Mouse (Mus musculus): ENCODE measurements at regions not wholly inside any gene's neighbourhood (a gene's known extent, or its start where the extent isn't known, plus 50 kb on each side); places are given as distances from the start of the nearest gene placed in this dataset.

DNA sequence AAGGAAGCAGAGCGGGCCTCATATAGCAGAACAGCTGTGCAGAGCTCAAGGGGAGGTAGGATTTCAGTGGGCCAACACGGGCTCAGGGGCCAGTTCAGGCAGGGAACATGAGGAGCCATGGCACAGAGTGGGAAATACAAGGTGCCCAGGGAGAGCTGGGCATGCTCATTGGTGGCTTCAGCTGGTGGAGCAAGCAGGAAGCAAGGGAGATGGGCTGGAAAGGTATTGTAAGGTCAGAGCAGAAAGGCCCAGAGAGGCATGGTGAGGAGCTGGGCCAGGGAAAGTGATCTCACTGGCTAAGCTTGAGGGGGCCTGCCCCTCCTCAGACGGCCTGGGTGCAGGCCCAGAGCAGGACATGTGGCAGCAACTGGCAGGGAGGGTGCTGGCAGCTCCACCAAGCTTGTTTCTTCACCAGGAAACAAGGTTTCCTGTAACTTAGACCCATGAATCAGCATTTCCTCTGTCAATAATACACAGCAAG lies 155.2 kb upstream of the Lpp start:
- no peak overlapping the region for H3K9ac ChIP-seq (replicated peaks)
- H3K4me1 ChIP-seq (replicated peaks; ENCODE audit: control insufficient read depth in 2 of 2, insufficient read depth in 2 of 2, low read length in 1 of 2), result peaks cover 0 to 15% of the 10 kb centered on the region in 2 experiments; a peak in 2 of 4 replicates
- no peaks in the 10 kb centered on the region for H3K27me3 ChIP-seq (ENCODE audit: control insufficient read depth, insufficient read depth, low read length)
- H3K36me3 ChIP-seq (replicated peaks; ENCODE audit: control insufficient read depth, insufficient read depth, low read depth), result no peaks in the 10 kb centered on the region
- no peaks in the 10 kb centered on the region for H3K9me3 ChIP-seq (ENCODE audit: control insufficient read depth, low read length)
- no peak overlapping the region for H3K27ac ChIP-seq
- TF ChIP-seq CTCF (IDR thresholded peaks at IDR 0.05; ENCODE audit: low read depth), result no peak
- no peak for TF ChIP-seq EP300 (IDR thresholded peaks at IDR 0.05; ENCODE audit: low read depth)
- ATAC-seq (ENCODE audit: insufficient read depth) (no peak), DNase-seq (ENCODE audit: low read depth in 3 of 3, low spot score in 3 of 3) (no peak)
- no peak overlapping the region for H3K4me3 ChIP-seq (ENCODE audit: insufficient read depth in 1 of 2, low read depth in 2 of 2, low read length in 2 of 2)
- H3K4me2 ChIP-seq (ENCODE audit: low read depth), result no peak overlapping the region
- 34% methylated on average over 3 of the region's 3 CpGs for WGBS (ENCODE audit: insufficient replicate concordance)

DNA sequence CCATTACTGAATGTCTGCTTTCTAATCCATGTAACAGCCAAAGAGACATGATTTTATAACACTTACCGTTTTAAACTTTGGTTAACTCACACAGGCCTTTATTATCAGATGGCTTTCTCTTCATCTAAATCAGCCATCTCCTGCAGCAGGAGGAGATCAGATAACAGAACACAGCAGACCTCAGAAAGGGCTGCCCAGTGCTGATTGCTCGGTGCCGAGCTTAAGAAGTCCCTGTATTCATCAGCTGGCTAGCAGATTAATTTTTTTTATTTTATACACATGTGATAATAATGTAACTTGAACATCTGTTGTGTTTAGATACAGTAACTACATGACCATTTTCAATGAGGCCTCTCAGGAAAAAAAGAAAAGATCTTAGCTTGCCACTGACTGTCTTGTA lies 155.9 kb upstream of the Lpp start:
- Histone ChIP-seq H3K27me3 (ENCODE audit: control insufficient read depth, insufficient read depth, low read length) (no peaks in the 10 kb centered on the region), H3K4me1 (replicated peaks; ENCODE audit: control insufficient read depth in 2 of 2, insufficient read depth in 2 of 2, low read length in 1 of 2) (peaks cover 0 to 15% of the 10 kb centered on the region in 2 experiments; a peak in 2 of 4 replicates), H3K9me3 (ENCODE audit: control insufficient read depth, low read length) (no peaks in the 10 kb centered on the region), H3K9ac (replicated peaks) (no peak overlapping the region), H3K4me2 (ENCODE audit: low read depth) (no peak overlapping the region), H3K36me3 (replicated peaks; ENCODE audit: control insufficient read depth, insufficient read depth, low read depth) (no peaks in the 10 kb centered on the region), H3K4me3 (ENCODE audit: insufficient read depth in 1 of 2, low read depth in 2 of 2, low read length in 2 of 2) (no peak overlapping the region), H3K27ac (no peak overlapping the region)
- 28% methylated on average over 3 of the region's 3 CpGs for WGBS (ENCODE audit: insufficient replicate concordance)
- no peak for DNase-seq (ENCODE audit: low read depth in 3 of 3, low spot score in 3 of 3)
- TF ChIP-seq CTCF (IDR thresholded peaks at IDR 0.05; ENCODE audit: low read depth) (no peak), EP300 (IDR thresholded peaks at IDR 0.05; ENCODE audit: low read depth) (no peak)
- ATAC-seq (ENCODE audit: insufficient read depth), result no peak

DNA sequence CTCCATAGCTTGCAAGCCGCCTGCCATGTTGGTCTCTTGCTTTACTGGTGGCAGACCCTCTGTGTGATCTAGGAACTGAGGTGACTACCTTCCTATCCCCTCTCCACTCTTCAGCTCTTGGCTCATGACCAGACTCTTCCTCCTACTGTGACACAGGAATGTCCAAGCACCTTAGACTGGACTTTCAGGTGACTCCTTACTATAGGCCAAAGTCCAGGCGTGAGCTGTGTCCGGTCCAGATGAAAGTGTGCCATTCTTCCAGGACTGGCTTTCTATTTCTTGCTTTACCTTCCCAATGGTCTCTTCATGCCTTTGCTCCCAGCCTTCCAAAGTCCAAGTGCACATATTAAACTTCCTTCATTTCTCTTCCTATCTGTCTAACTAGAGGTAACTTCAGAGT lies 156.3 kb upstream of the Lpp start:
- no peak overlapping the region for H3K4me2 ChIP-seq (ENCODE audit: low read depth)
- H3K27me3 ChIP-seq (ENCODE audit: control insufficient read depth, insufficient read depth, low read length), result no peaks in the 10 kb centered on the region
- WGBS (ENCODE audit: insufficient replicate concordance), result 60% methylated on average over 3 of the region's 3 CpGs
- no peaks in the 10 kb centered on the region for H3K9me3 ChIP-seq (ENCODE audit: control insufficient read depth, low read length)
- no peaks in the 10 kb centered on the region for H3K36me3 ChIP-seq (replicated peaks; ENCODE audit: control insufficient read depth, insufficient read depth, low read depth)
- ATAC-seq (ENCODE audit: insufficient read depth) (no peak), DNase-seq (ENCODE audit: low read depth in 3 of 3, low spot score in 3 of 3) (no peak)
- no peak overlapping the region for H3K4me3 ChIP-seq (ENCODE audit: insufficient read depth in 1 of 2, low read depth in 2 of 2, low read length in 2 of 2)
- peaks cover 0 to 15% of the 10 kb centered on the region in 2 experiments; a peak in 2 of 4 replicates for H3K4me1 ChIP-seq (replicated peaks; ENCODE audit: control insufficient read depth in 2 of 2, insufficient read depth in 2 of 2, low read length in 1 of 2)
- no peak overlapping the region for H3K27ac ChIP-seq
- no peak for TF ChIP-seq CTCF (IDR thresholded peaks at IDR 0.05; ENCODE audit: low read depth)
- TF ChIP-seq EP300 (IDR thresholded peaks at IDR 0.05; ENCODE audit: low read depth), result no peak
- H3K9ac ChIP-seq (replicated peaks), result no peak overlapping the region

DNA sequence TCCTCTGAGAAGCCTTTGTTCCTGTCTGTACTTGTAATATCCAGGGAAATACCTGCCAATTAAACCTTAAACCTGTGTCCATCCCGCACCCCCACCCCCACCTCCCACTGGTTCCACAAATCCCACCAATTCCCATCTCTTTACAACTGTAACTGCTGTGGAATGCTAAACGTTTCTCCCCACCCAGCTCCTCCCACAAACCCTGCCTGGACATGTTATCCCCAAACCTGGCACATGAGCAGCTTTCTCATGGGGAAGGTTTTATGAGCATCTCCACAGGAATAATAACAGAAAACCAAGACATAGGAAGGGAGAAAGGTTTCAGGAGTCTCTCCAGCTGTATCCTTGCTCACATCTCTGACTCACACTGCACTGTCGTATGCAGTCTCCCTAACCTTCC lies 156.8 kb upstream of the Lpp start:
- H3K4me2 ChIP-seq (ENCODE audit: low read depth), result no peak overlapping the region
- H3K27ac ChIP-seq, result no peak overlapping the region
- H3K9ac ChIP-seq (replicated peaks), result no peak overlapping the region

DNA sequence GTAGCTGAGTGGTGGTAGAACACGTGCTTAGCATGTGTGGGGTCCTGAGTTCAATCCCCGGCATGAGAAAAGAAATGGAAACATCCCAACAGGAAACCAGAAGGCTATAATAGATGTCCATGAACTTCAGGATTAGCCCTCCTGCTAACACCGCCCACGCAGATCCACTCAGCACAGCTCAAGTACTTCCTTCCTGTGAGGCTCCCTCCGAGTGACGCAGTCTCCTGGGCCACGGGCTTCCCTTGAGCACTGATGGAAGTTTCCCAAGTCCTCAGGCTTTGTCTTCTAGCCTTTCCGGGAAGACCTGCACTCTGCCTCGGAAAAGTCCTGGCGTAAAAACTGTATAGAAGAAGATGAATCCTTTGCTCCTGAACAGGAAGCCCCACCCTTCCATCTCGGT lies 158.5 kb upstream of the Lpp start:
- no peak for ATAC-seq (ENCODE audit: insufficient read depth)
- WGBS (ENCODE audit: insufficient replicate concordance), result 39% methylated on average over 11 of the region's 11 CpGs
- Histone ChIP-seq H3K27ac (no peak overlapping the region), H3K4me3 (ENCODE audit: insufficient read depth in 1 of 2, low read depth in 2 of 2, low read length in 2 of 2) (no peak overlapping the region), H3K36me3 (replicated peaks; ENCODE audit: control insufficient read depth, insufficient read depth, low read depth) (no peaks in the 10 kb centered on the region), H3K9ac (replicated peaks) (no peak overlapping the region), H3K4me1 (replicated peaks; ENCODE audit: control insufficient read depth in 2 of 2, insufficient read depth in 2 of 2, low read length in 1 of 2) (peaks cover 0 to 10% of the 10 kb centered on the region in 2 experiments; a peak in 2 of 4 replicates), H3K4me2 (ENCODE audit: low read depth) (no peak overlapping the region), H3K9me3 (ENCODE audit: control insufficient read depth, low read length) (no peaks in the 10 kb centered on the region), H3K27me3 (ENCODE audit: control insufficient read depth, insufficient read depth, low read length) (no peaks in the 10 kb centered on the region)
- no peak for DNase-seq (ENCODE audit: low read depth in 3 of 3, low spot score in 3 of 3)
- TF ChIP-seq CTCF (IDR thresholded peaks at IDR 0.05; ENCODE audit: low read depth), result no peak
- no peak for TF ChIP-seq EP300 (IDR thresholded peaks at IDR 0.05; ENCODE audit: low read depth)

More for the DNA sequence above, 156.8 kb upstream of the Lpp start:
- ATAC-seq (ENCODE audit: insufficient read depth) (no peak), DNase-seq (ENCODE audit: low read depth in 3 of 3, low spot score in 3 of 3) (no peak)
- no peak for TF ChIP-seq CTCF (IDR thresholded peaks at IDR 0.05; ENCODE audit: low read depth)
- no peak for TF ChIP-seq EP300 (IDR thresholded peaks at IDR 0.05; ENCODE audit: low read depth)
- Histone ChIP-seq H3K27me3 (ENCODE audit: control insufficient read depth, insufficient read depth, low read length) (no peaks in the 10 kb centered on the region), H3K4me3 (ENCODE audit: insufficient read depth in 1 of 2, low read depth in 2 of 2, low read length in 2 of 2) (no peak overlapping the region), H3K4me1 (replicated peaks; ENCODE audit: control insufficient read depth in 2 of 2, insufficient read depth in 2 of 2, low read length in 1 of 2) (peaks cover 0 to 15% of the 10 kb centered on the region in 2 experiments; a peak in 2 of 4 replicates), H3K9me3 (ENCODE audit: control insufficient read depth, low read length) (no peaks in the 10 kb centered on the region), H3K36me3 (replicated peaks; ENCODE audit: control insufficient read depth, insufficient read depth, low read depth) (no peaks in the 10 kb centered on the region)
- 53% methylated on average over 3 of the region's 3 CpGs for WGBS (ENCODE audit: insufficient replicate concordance)

All from liver, embryonic 14.5 days (tissue).